Mouse (Mus musculus) midbrain, postnatal 0 days (tissue): Measurements from ENCODE around the gene 1700020N01Rik. TPM values are rescaled to one million over a fixed set of nuclear protein-coding genes. Genes with fewer than 3 reads are reported as not detected.

ENCODE experiments used
- ATAC-seq: fragments of 200-750 bp; cut with Nextera tagmentation; 2 replicates; pipeline ENCODE4 v1.8.0; 2017; ENCODE audit warnings: moderate number of reproducible peaks, mild to moderate bottlenecking, moderate TSS enrichment, moderate library complexity; ENCODE audit not compliant: low FRiP score
- DNase-seq: peaks from one replicate; pipeline ENCODE4 v3.0.0-alpha.2; 2015; ENCODE audit warnings: low spot score
- H3K27ac ChIP-seq: fragments of 300-500 bp; sonication (generic); 2 replicates; pipeline ENCODE4 v1.5.1; 2014; ENCODE audit warnings: low read depth, mild to moderate bottlenecking, low read length, mixed read lengths
- H3K27me3 ChIP-seq: fragments of 300-500 bp; sonication (generic); 2 replicates; pipeline ENCODE4 v1.6.1; 2014; ENCODE audit warnings: low read length, control low read depth, mixed read lengths; ENCODE audit not compliant: insufficient read depth
- H3K36me3 ChIP-seq: fragments of 300-500 bp; sonication (generic); 2 replicates; pipeline ENCODE4 v1.6.1; 2014; ENCODE audit warnings: low read length, control low read depth, mixed read lengths; ENCODE audit not compliant: insufficient read depth
- H3K4me1 ChIP-seq: fragments of 300-500 bp; sonication (generic); 2 replicates; pipeline ENCODE4 v1.6.1; 2014; ENCODE audit warnings: mild to moderate bottlenecking, control low read depth, antibody characterized with exemption, low read length, mixed read lengths; ENCODE audit not compliant: insufficient read depth
- H3K4me2 ChIP-seq: fragments of 300-500 bp; sonication (generic); 2 replicates; pipeline ENCODE4 v1.6.1; 2014; ENCODE audit warnings: low read depth, mild to moderate bottlenecking, low read length, mixed read lengths; ENCODE audit not compliant: poor library complexity, severe bottlenecking
- H3K4me3 ChIP-seq: fragments of 300-500 bp; sonication (generic); 2 replicates; pipeline ENCODE4 v1.5.1; 2014; ENCODE audit warnings: low read depth, mild to moderate bottlenecking, low read length, moderate library complexity
- H3K9ac ChIP-seq: fragments of 300-500 bp; sonication (generic); replicated peaks from 2 replicates; pipeline ENCODE4 v1.6.1; 2014; ENCODE audit warnings: mild to moderate bottlenecking, low read length, moderate library complexity, mixed read lengths; ENCODE audit not compliant: poor library complexity, severe bottlenecking
- H3K9me3 ChIP-seq: fragments of 300-500 bp; sonication (generic); 2 replicates; pipeline ENCODE4 v1.6.1; 2016; ENCODE audit warnings: low read length, control low read depth
- CTCF ChIP-seq: IDR thresholded peaks from 2 replicates; pipeline ENCODE4 v1.5.1; 2016; ENCODE audit warnings: antibody characterized with exemption, mild to moderate bottlenecking
- WGBS: fragments of 180-500 bp; shearing (Covaris S2); extraction: QIAGEN DNeasy Blood & Tissue Kit; methylation state at CpG from one replicate; pipeline ENCODE4 v1.1.7; 2014; 5-methylcytosine and 5-hydroxymethylcytosine counted together
- polyA plus RNA-seq: library from polyadenylated mRNA; unstranded; fragments of >200 nt; fragmentation: Nextera tagmentation; extraction: Ambion mirVana; gene quantifications from 2 replicates; pipeline ENCODE4 v1.2.1, GENCODE M21; 2015
- total RNA-seq: library from RNA; depleted of rRNA; stranded (reverse); fragments of >200 nt; gene quantifications from 2 replicates; pipeline ENCODE4 v1.2.3, GENCODE M21; 2014

1700020N01Rik gene
- total and polyA plus RNA-seq, 2 experiments from 2014 or later: not detected

GRCm38 (mm10) chr10:21628555-21628954 lies 35.6 kb downstream of the 1700020N01Rik start:
- no peak overlapping the region for H3K9ac ChIP-seq
- 81% methylated on average over 5 of the region's 5 CpGs for WGBS
- no peak overlapping the region for H3K4me2 ChIP-seq
- no peak overlapping the region for H3K4me3 ChIP-seq
- H3K27ac ChIP-seq: no peak overlapping the region
- TF ChIP-seq CTCF: no peak
- DNase-seq (peak; percentile 32), ATAC-seq (no peak)
- no peaks in the 10 kb centered on the region for H3K9me3 ChIP-seq
- H3K4me1 ChIP-seq: no peaks in the 10 kb centered on the region
- no peaks in the 10 kb centered on the region for H3K27me3 ChIP-seq
- H3K36me3 ChIP-seq: no peaks in the 10 kb centered on the region

GRCm38 (mm10) chr10:21629031-21629740 lies 36.2 kb downstream of the 1700020N01Rik start:
- no peak overlapping the region for H3K27ac ChIP-seq
- H3K9ac ChIP-seq: no peak overlapping the region
- TF ChIP-seq CTCF: no peak
- no peaks in the 10 kb centered on the region for H3K9me3 ChIP-seq
- 74% methylated on average over 10 of the region's 10 CpGs for WGBS
- no peak overlapping the region for H3K4me2 ChIP-seq
- H3K36me3 ChIP-seq: no peaks in the 10 kb centered on the region
- DNase-seq (no peak), ATAC-seq (no peak)
- no peaks in the 10 kb centered on the region for H3K27me3 ChIP-seq
- no peaks in the 10 kb centered on the region for H3K4me1 ChIP-seq
- no peak overlapping the region for H3K4me3 ChIP-seq

DNA sequence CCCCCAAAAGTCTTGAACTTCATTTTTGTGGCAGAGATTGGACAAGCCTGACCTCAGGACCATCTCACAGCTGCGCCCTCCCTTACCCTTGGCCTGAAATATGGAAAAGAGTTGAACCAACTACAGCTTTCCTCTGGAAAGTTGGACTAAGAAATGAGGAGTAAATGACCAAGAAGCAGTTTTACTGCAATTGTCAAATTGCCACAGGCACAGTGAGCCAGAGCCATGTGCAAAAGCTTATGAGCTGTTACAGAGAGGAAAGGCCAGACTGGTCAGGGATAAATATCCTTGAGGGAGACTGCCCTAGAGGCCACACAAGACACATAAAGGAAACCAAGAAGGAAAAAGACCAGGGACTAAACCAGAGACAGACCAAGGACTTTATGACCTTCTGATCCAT lies 38.5 kb downstream of the 1700020N01Rik start:
- WGBS: 95% methylated on average over 1 of the region's 1 CpGs
- no peak for TF ChIP-seq CTCF
- DNase-seq (no peak), ATAC-seq (no peak)
- H3K9ac ChIP-seq: no peak overlapping the region
- H3K36me3 ChIP-seq: no peaks in the 10 kb centered on the region
- no peaks in the 10 kb centered on the region for H3K9me3 ChIP-seq
- H3K4me2 ChIP-seq: no peak overlapping the region
- no peaks in the 10 kb centered on the region for H3K4me1 ChIP-seq
- H3K4me3 ChIP-seq: no peak overlapping the region
- no peak overlapping the region for H3K27ac ChIP-seq
- H3K27me3 ChIP-seq: no peaks in the 10 kb centered on the region

GRCm38 (mm10) chr10:21632687-21633086 lies 39.7 kb downstream of the 1700020N01Rik start:
- Histone ChIP-seq H3K36me3 (no peaks in the 10 kb centered on the region), H3K9ac (no peak overlapping the region), H3K27ac (no peak overlapping the region), H3K9me3 (no peaks in the 10 kb centered on the region), H3K27me3 (no peaks in the 10 kb centered on the region), H3K4me3 (no peak overlapping the region), H3K4me2 (no peak overlapping the region), H3K4me1 (no peaks in the 10 kb centered on the region)
- DNase-seq (no peak), ATAC-seq (no peak)
- 69% methylated on average over 5 of the region's 5 CpGs for WGBS
- TF ChIP-seq CTCF: no peak

GRCm38 (mm10) chr10:21635988-21636710 lies 43.2 kb downstream of the 1700020N01Rik start:
- WGBS: 83% methylated on average over 4 of the region's 4 CpGs
- DNase-seq: no peak
- Histone ChIP-seq H3K9ac (no peak overlapping the region), H3K4me2 (no peak overlapping the region), H3K27me3 (no peaks in the 10 kb centered on the region), H3K27ac (no peak overlapping the region), H3K4me1 (no peaks in the 10 kb centered on the region), H3K36me3 (no peaks in the 10 kb centered on the region), H3K9me3 (no peaks in the 10 kb centered on the region), H3K4me3 (no peak overlapping the region)
- ATAC-seq: no peak
- no peak for TF ChIP-seq CTCF

DNA sequence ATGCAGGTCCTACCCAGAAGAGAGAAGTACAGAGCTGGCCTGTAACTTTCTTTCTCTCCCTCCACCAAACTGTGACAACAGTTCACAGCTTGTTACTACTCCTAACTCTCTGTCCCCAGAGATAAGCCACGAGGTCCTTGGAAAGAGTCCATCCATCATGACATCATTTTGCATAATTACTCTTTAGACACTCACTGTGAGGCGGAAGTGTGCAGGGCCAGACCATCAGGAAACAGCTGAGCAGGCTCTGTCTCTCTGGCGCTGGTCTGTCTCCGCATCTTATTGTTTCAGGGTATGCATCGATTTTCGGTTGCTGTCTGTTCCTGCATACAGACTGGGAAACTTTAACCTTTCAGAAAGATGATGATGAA lies 43.8 kb downstream of the 1700020N01Rik start:
- Histone ChIP-seq H3K4me3 (no peak overlapping the region), H3K9me3 (no peaks in the 10 kb centered on the region), H3K27me3 (no peaks in the 10 kb centered on the region), H3K27ac (no peak overlapping the region), H3K36me3 (no peaks in the 10 kb centered on the region), H3K4me2 (no peak overlapping the region), H3K4me1 (no peaks in the 10 kb centered on the region), H3K9ac (no peak overlapping the region)
- ATAC-seq: no peak
- DNase-seq: no peak
- TF ChIP-seq CTCF: no peak
- whole genome bisulfite sequencing: 64% methylated on average over 6 of the region's 6 CpGs
